Mouse (Mus musculus) gastrocnemius, postnatal 10 days (tissue): ENCODE measurements at regions not wholly inside any gene's neighbourhood (a gene's known extent, or its start where the extent isn't known, plus 50 kb on each side); places are given as distances from the start of the nearest gene placed in this dataset.

Source experiments
- DNase-seq: peaks from one replicate; pipeline ENCODE4 v3.0.0; 2021; ENCODE audit warnings: mixed read lengths

DNA sequence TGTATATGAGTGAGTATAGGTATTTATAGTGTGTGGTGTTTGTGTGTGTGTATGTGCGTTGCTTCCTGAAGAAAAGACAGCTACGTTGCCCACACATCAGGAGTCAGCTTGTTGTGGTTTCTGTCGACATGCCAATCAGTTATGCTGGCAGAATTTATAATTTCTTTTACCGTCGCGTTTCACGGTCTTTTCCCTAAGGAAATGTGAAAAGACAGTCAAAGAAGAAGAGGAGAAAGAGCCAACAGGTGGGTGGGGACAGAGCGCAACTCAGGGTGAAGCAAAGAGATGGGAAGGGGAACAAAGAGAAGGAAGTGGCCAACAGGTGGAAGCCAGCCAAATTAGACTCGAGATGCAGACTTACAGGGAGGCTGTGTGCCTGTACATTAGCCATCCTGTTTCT is 204.2 kb downstream of the Rpap3 start:
- no peak for DNase-seq

DNA sequence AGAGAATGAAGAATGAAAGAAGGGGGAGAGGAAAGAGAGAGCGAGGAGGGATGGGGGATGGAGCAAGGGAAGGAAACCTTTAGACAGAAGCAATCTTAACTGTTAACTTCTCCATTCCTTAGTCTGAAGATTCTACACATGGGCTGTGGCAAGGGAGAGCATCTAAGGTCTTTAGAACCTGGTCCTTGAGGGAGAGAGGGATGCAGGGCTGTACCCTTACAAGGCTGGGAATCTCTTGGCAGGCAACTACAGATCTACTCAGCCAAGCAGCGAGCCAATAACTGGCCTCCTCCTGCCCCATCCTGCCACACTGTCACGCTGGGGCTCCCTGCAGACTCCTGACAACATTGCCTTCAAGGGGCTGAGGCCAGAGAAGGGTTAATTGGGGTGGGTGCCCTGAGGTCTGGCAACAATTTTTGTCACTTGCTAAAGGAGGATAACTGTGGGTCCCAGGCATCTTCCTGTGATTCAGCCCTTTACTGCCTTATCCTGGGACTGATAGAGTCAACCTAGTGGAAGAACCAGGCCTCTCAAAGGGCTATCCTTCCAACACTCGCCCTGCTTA is 205.7 kb downstream of the Rpap3 start:
- DNase-seq, result no peak

DNA sequence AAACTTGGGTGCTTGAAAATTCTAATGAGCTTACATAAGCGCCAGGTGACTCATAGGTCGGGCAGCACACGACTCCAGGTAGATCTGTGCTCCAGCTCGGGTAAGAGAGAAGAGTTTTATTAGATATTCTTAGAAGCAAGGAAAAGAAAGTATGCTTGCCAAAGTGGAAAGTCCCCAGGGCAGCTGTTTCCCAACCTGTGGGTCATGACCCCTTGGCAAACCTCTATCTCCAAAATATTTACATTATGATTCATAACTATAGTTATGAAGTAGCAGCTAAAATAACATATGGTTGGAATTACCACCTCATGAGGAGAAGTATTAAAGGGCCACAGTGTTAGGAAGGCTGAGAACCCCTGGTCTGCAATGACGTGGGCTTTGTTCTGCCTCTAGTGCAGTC is 206.4 kb downstream of the Rpap3 start:
- DNase-seq, result no peak

- DNase-seq, result no peak
Observed at GRCm38 (mm10) chr15:97498375-97498774, 207.2 kb downstream of the Rpap3 start.

- no peak for DNase-seq
Observed at GRCm38 (mm10) chr15:97496026-97496425, 209.6 kb downstream of the Rpap3 start.

DNA sequence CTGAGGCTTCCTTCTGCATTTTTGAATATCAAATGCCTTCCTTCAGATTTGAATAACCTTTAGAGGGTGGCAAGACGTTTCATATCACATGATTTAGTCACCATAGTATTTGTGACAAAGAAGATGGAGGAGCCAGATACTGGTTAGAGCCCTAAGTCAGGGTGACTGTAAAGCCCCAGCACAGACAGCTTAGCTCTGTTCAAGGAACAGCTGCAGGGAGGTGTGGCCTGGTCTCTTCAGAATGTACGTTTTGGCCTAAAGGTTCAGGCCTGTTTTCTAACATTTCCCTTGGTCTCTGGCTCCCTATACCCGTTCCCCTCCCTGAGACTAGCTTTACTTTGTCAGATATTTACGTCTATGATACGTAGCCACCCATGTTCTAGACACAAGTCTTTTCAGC is 212.3 kb downstream of the Rpap3 start:
- no peak for DNase-seq

- DNase-seq, result no peak
Observed at GRCm38 (mm10) chr15:97491796-97492195, 213.8 kb downstream of the Rpap3 start.

DNA sequence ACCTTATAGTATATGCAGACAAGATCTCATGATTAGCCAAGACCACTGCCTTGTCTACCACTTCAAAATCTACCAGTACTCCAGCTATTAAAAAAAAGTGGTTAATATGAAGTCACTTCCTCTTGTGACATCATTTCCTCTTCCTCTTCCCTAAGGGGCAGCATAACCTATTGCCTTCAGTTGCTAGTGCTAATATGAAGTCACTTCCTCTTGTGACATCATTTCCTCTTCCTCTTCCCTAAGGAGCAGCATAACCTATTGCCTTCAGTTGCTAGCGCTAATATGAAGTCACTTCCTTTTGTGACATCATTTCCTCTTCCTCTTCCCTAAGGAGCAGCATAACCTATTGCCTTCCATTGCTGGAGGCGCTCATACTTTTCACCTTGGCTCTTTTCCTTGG is 218.2 kb downstream of the Rpap3 start:
- DNase-seq, result no peak

GRCm38 (mm10) chr15:97471986-97472779 is 225.1 kb upstream of the Amigo2 start:
- DNase-seq, result no peak

- no peak for DNase-seq
Observed at GRCm38 (mm10) chr15:97471476-97471875, 224.4 kb upstream of the Amigo2 start.

DNA sequence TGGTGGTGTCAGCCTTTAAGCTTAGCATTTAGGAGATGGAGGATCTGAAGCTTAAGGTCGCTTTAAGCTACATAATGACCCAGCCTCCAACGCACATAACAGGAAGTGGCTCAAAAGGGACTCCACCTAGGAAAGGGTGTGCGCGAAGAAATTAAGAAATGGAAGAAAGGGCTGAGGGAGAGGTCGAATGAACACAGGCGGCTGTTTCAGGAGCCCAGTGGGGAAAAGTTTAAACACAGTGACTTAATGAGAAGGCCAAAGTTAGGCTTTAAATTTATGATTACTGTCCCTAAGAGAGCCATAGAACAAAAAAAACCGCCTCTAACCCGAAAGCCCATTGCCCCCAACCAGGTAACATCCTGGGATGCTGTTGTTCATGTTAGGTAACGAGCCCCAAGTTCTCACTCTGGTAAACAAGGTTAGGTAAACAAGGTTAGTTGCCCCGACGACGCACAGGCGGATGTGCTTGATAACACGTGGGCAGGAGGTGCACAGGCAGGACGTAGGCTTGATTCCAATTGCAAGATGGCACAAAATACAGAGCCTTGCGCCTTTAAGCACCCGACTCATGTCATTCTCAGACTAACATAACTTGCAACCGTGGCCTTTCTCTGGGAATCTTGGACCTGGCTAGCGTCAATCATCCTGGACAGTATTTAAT is 222.7 kb upstream of the Amigo2 start:
- DNase-seq, result peak; percentile 1

GRCm38 (mm10) chr15:97468732-97469683 is 221.9 kb upstream of the Amigo2 start:
- DNase-seq, result peak; percentile 3

- DNase-seq, result peak; percentile 0
Observed at GRCm38 (mm10) chr15:97467781-97468485, 220.8 kb upstream of the Amigo2 start.

DNA sequence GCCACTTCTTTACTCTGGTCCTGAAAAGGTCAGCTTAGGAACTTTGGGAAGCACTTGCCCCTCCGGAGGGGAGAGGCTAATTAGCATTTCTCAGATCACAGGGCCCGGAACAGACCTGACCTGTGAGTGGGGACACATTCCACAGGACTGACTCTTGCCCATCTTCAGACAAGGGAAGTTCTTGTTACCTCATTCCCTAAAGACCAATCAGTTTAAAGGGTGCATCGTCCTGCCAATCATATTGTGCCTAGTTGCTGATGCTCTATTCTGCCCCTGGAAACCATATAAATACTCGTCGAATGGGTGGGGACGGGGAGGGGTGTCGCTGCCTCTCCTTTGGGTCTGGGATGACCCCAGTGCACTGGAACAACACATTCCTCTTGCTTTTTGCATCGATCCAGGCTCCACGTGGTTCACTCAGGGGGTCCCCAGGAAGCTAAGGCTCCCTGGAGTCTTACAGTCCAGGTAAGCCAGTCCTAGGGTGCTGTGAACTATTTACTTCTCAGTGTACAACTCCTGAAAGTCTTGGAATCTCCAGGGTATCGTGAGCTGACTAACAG is 219.9 kb upstream of the Amigo2 start:
- peak; percentile 0 for DNase-seq

- DNase-seq, result peak; percentile 2
Observed at GRCm38 (mm10) chr15:97466110-97466509, 219.0 kb upstream of the Amigo2 start.

- DNase-seq, result peak; percentile 1
Observed at GRCm38 (mm10) chr15:97465366-97465765, 218.3 kb upstream of the Amigo2 start.

DNA sequence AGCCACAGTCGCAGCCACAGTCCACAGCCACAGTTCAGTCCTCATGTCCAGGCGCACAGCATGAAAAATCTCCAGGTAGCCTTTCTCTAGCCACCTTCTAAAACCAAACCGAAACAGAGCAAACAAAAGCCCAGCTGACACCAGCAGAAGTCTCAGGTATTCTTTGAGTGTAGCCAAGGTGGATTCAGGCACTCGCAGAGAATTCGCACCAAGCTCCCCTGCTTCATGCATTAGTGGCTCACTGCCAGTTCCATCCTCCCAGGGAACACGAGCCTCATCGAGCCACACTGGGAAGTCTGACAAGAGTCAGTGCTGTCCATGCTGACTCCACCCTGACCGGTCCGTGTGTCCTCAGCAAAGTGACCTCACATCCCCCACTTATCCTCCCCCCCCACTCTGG is 217.7 kb upstream of the Amigo2 start:
- DNase-seq, result peak; percentile 35

DNA sequence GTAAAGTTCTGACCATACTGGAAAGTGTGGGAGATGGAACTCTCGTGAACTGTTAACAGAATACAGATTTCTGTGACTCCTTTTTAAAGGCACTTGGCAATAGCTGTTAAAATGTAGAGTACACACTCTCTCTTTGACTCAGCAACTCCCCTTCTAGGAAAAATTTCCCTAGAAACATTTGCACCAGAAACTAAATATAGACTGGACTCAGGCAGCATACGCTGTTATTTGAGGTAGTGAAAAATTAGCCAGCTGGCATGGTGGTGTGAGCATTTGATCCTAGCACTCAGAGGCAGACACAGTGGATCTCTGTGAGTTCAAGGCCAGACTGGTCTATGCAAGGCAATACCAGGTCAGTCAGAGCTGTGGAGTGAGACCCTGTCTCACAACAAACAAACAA is 215.5 kb upstream of the Amigo2 start:
- DNase-seq, result no peak

DNA sequence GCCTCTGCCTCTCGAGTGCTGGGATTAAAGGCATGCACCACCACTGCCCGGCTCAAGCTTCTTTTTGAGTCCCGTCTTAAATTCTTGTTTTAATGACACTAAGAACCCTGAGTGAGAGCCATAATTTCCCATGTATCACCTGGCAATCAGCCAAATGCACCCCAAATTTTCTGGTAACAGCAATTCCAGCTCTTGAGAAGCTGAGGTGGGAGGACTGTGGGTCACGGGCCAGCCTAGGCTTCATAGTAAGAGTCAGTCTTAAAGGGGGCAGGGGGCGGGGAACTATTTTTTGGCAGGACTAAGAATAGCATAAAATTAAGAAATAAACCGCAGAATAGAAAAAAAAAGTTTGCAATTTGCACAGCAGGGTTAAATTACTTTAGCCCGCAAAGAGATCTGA is 214.9 kb upstream of the Amigo2 start:
- no peak for DNase-seq

- no peak for DNase-seq
Observed at GRCm38 (mm10) chr15:97461060-97461459, 214.0 kb upstream of the Amigo2 start.

DNA sequence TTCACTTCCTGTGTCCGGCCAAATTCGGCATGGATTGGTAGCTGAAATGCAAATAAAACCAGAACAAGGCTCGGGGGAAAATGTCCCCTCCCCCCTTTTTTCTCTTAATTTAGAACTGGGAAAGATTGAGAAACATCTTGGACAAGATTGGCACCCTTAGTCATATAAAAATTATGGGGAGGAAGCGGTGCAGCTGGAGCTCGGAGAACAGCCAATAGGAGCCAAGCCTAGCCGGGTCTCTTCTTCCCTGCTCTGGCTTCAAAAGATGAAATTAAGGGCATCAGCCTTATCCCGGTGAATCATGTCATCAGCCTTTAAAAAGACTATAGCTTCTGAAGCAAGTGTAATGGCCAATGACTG is 213.3 kb upstream of the Amigo2 start:
- DNase-seq, result no peak
